Mouse (Mus musculus) brain, embryonic 14.5 days (tissue): ENCODE measurements around the gene Zfp426.

Source experiments
- CTCF ChIP-seq: fragments of 200-500 bp; IDR thresholded peaks from 2 replicates; pipeline ENCODE4 v1.5.1; 2012; ENCODE audit warnings: inconsistent platforms, mild to moderate bottlenecking, moderate library complexity, borderline replicate concordance; ENCODE audit not compliant: insufficient read depth, insufficient read length; ENCODE audit errors: extremely low read depth
- POLR2A ChIP-seq: fragments of 200-500 bp; IDR thresholded peaks from 2 replicates; pipeline ENCODE4 v1.6.1; 2012; ENCODE audit warnings: mild to moderate bottlenecking, inconsistent platforms, borderline replicate concordance; ENCODE audit not compliant: poor library complexity, insufficient read depth, insufficient read length, severe bottlenecking; ENCODE audit errors: extremely low read depth

GRCm38 (mm10) chr9:20518708-20519107 lies 26.2 kb upstream of the Zfp426 start:
- TF ChIP-seq CTCF (no peak), POLR2A (no peak)
